Mouse (Mus musculus): ENCODE measurements around the gene 4921504E06Rik.

DNA sequence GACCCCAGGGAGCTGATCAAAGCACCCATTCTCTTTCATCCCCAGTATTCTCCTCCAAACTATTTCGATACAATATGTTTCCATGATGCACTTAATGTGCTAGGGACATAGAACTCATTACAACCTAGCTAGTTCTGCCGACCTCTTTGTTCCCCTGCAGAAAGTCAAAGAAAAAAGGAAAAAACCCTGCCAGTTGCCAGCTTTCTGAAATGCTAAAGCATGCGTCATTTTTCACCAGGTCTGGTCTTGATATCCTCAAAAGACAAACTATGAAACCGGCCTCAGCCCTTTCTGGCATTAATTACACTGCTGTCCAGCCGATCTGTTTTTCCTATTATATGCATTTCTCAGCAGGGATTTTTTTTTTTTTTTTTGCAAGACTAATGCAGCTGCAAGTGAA, 98.5 kb downstream of the 4921504E06Rik start:
- no peak for TF ChIP-seq CTCF (IDR thresholded peaks at IDR 0.05; ENCODE audit: low read depth, low read length)
- TF ChIP-seq GATA1 (IDR thresholded peaks at IDR 0.05; ENCODE audit: borderline replicate concordance, low read length): no peak
- TF ChIP-seq GATA2 (IDR thresholded peaks at IDR 0.05; ENCODE audit: borderline replicate concordance, low read depth, low read length): no peak

Data from G1E (cell line).